Mouse (Mus musculus): ENCODE measurements at regions not wholly inside any gene's neighbourhood (a gene's known extent, or its start where the extent isn't known, plus 50 kb on each side); places are given as distances from the start of the nearest gene placed in this dataset.

GRCm38 (mm10) chr15:8582676-8583075 lies 62.9 kb upstream of the Gm2310 start:
- Histone ChIP-seq H3K36me3 (ENCODE audit: control insufficient read depth, insufficient read depth, low read length) (no peaks in the 10 kb centered on the region), H3K27me3 (ENCODE audit: control insufficient read depth, insufficient read depth, low read length) (0 out of 2 replicates have a peak, but pooled peaks cover 3% of the 10 kb centered on the region), H3K9me3 (ENCODE audit: control insufficient read depth, low read length) (no peaks in the 10 kb centered on the region), H3K4me3 (ENCODE audit: control insufficient read depth in 1 of 2, insufficient read depth in 1 of 2, low read depth in 1 of 2, low read length in 2 of 2) (no peak overlapping the region), H3K9ac (ENCODE audit: low read length) (no peak overlapping the region), H3K27ac (replicated peaks in 1 of 2; ENCODE audit: control insufficient read depth in 1 of 2, insufficient read depth in 1 of 2, low read depth in 2 of 2, low read length in 2 of 2) (no peak overlapping the region), H3K4me2 (ENCODE audit: low read length) (no peak overlapping the region), H3K4me1 (ENCODE audit: control insufficient read depth in 2 of 2, insufficient read depth in 2 of 2, low read length in 2 of 2) (no peaks in the 10 kb centered on the region)
- ATAC-seq (ENCODE audit: insufficient number of reproducible peaks, insufficient read depth, low FRiP score, low read depth) = no peak
- WGBS = 60% methylated on average over 6 of the region's 6 CpGs

GRCm38 (mm10) chr15:8581146-8581913 lies 61.6 kb upstream of the Gm2310 start:
- Histone ChIP-seq H3K4me3 (ENCODE audit: control insufficient read depth in 1 of 2, insufficient read depth in 1 of 2, low read depth in 1 of 2, low read length in 2 of 2) (no peak overlapping the region), H3K36me3 (ENCODE audit: control insufficient read depth, insufficient read depth, low read length) (no peaks in the 10 kb centered on the region), H3K27me3 (ENCODE audit: control insufficient read depth, insufficient read depth, low read length) (0 out of 2 replicates have a peak, but pooled peaks cover 3% of the 10 kb centered on the region), H3K9me3 (ENCODE audit: control insufficient read depth, low read length) (no peaks in the 10 kb centered on the region), H3K27ac (replicated peaks in 1 of 2; ENCODE audit: control insufficient read depth in 1 of 2, insufficient read depth in 1 of 2, low read depth in 2 of 2, low read length in 2 of 2) (no peak overlapping the region), H3K4me1 (ENCODE audit: control insufficient read depth in 2 of 2, insufficient read depth in 2 of 2, low read length in 2 of 2) (no peaks in the 10 kb centered on the region), H3K4me2 (ENCODE audit: low read length) (no peak overlapping the region), H3K9ac (ENCODE audit: low read length) (no peak overlapping the region)
- ATAC-seq (ENCODE audit: insufficient number of reproducible peaks, insufficient read depth, low FRiP score, low read depth) = no peak
- WGBS = 62% methylated on average over 8 of the region's 8 CpGs

GRCm38 (mm10) chr15:8580077-8580476 lies 60.3 kb upstream of the Gm2310 start:
- Histone ChIP-seq H3K27ac (replicated peaks in 1 of 2; ENCODE audit: control insufficient read depth in 1 of 2, insufficient read depth in 1 of 2, low read depth in 2 of 2, low read length in 2 of 2) (no peak overlapping the region), H3K4me2 (ENCODE audit: low read length) (no peak overlapping the region)
- no peak for ATAC-seq (ENCODE audit: insufficient number of reproducible peaks, insufficient read depth, low FRiP score, low read depth)

DNA sequence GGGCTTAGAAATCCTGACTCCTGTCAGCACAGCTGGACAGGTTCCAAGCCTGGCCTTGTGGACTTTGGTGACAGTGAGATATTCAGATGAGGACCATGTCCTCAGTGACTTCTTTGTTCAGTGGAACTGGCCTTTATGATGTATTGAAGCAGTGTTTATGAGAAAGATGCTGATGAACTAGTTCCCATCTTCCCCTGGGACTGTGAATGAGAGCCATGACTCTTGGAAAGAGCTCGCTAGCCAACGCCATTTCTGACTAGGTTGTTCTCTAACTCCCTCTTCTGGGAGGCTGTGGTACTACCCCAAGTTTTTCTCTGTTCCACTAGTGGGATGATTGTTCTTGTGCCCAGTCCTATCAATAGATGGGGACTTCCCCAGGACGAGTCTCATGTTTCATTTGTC lies 57.7 kb upstream of the Gm2310 start:
- Histone ChIP-seq H3K27me3 (ENCODE audit: control insufficient read depth, insufficient read depth, low read length) (0 out of 2 replicates have a peak, but pooled peaks cover 3% of the 10 kb centered on the region), H3K36me3 (ENCODE audit: control insufficient read depth, insufficient read depth, low read length) (no peaks in the 10 kb centered on the region), H3K9ac (ENCODE audit: low read length) (no peak overlapping the region), H3K4me2 (ENCODE audit: low read length) (no peak overlapping the region), H3K9me3 (ENCODE audit: control insufficient read depth, low read length) (no peaks in the 10 kb centered on the region), H3K27ac (replicated peaks in 1 of 2; ENCODE audit: control insufficient read depth in 1 of 2, insufficient read depth in 1 of 2, low read depth in 2 of 2, low read length in 2 of 2) (no peak overlapping the region), H3K4me1 (ENCODE audit: control insufficient read depth in 2 of 2, insufficient read depth in 2 of 2, low read length in 2 of 2) (no peaks in the 10 kb centered on the region), H3K4me3 (ENCODE audit: control insufficient read depth in 1 of 2, insufficient read depth in 1 of 2, low read depth in 1 of 2, low read length in 2 of 2) (no peak overlapping the region)
- ATAC-seq (ENCODE audit: insufficient number of reproducible peaks, insufficient read depth, low FRiP score, low read depth) = no peak
- 9% methylated on average over 3 of the region's 3 CpGs for WGBS

More at GRCm38 (mm10) chr15:8580077-8580476, 60.3 kb upstream of the Gm2310 start:
- Histone ChIP-seq H3K36me3 (ENCODE audit: control insufficient read depth, insufficient read depth, low read length) (no peaks in the 10 kb centered on the region), H3K4me1 (ENCODE audit: control insufficient read depth in 2 of 2, insufficient read depth in 2 of 2, low read length in 2 of 2) (no peaks in the 10 kb centered on the region), H3K4me3 (ENCODE audit: control insufficient read depth in 1 of 2, insufficient read depth in 1 of 2, low read depth in 1 of 2, low read length in 2 of 2) (no peak overlapping the region), H3K27me3 (ENCODE audit: control insufficient read depth, insufficient read depth, low read length) (0 out of 2 replicates have a peak, but pooled peaks cover 3% of the 10 kb centered on the region), H3K9ac (ENCODE audit: low read length) (no peak overlapping the region), H3K9me3 (ENCODE audit: control insufficient read depth, low read length) (no peaks in the 10 kb centered on the region)

GRCm38 (mm10) chr15:8576975-8577374 lies 57.2 kb upstream of the Gm2310 start:
- no peak overlapping the region for H3K9ac ChIP-seq (ENCODE audit: low read length)
- H3K4me1 ChIP-seq (ENCODE audit: control insufficient read depth in 2 of 2, insufficient read depth in 2 of 2, low read length in 2 of 2) = no peaks in the 10 kb centered on the region
- H3K36me3 ChIP-seq (ENCODE audit: control insufficient read depth, insufficient read depth, low read length) = no peaks in the 10 kb centered on the region
- no peak overlapping the region for H3K27ac ChIP-seq (replicated peaks in 1 of 2; ENCODE audit: control insufficient read depth in 1 of 2, insufficient read depth in 1 of 2, low read depth in 2 of 2, low read length in 2 of 2)
- 75% methylated on average over 5 of the region's 5 CpGs for WGBS
- 0 out of 2 replicates have a peak, but pooled peaks cover 3% of the 10 kb centered on the region for H3K27me3 ChIP-seq (ENCODE audit: control insufficient read depth, insufficient read depth, low read length)
- no peak overlapping the region for H3K4me2 ChIP-seq (ENCODE audit: low read length)
- H3K9me3 ChIP-seq (ENCODE audit: control insufficient read depth, low read length) = no peaks in the 10 kb centered on the region
- no peak for ATAC-seq (ENCODE audit: insufficient number of reproducible peaks, insufficient read depth, low FRiP score, low read depth)
- H3K4me3 ChIP-seq (ENCODE audit: control insufficient read depth in 1 of 2, insufficient read depth in 1 of 2, low read depth in 1 of 2, low read length in 2 of 2) = no peak overlapping the region

- Histone ChIP-seq H3K4me1 (ENCODE audit: control insufficient read depth in 2 of 2, insufficient read depth in 2 of 2, low read length in 2 of 2) (peaks cover 0 to 10% of the 10 kb centered on the region in 2 experiments; a peak in 2 of 4 replicates), H3K4me3 (ENCODE audit: control insufficient read depth in 1 of 2, insufficient read depth in 1 of 2, low read depth in 1 of 2, low read length in 2 of 2) (peak overlapping the region; percentile 63 to 74), H3K27ac (replicated peaks in 1 of 2; ENCODE audit: control insufficient read depth in 1 of 2, insufficient read depth in 1 of 2, low read depth in 2 of 2, low read length in 2 of 2) (no peak overlapping the region), H3K27me3 (ENCODE audit: control insufficient read depth, insufficient read depth, low read length) (peaks cover 11% of the 10 kb centered on the region), H3K9me3 (ENCODE audit: control insufficient read depth, low read length) (no peaks in the 10 kb centered on the region), H3K4me2 (ENCODE audit: low read length) (peak overlapping the region; percentile 99), H3K9ac (ENCODE audit: low read length) (peak overlapping the region; percentile 67), H3K36me3 (ENCODE audit: control insufficient read depth, insufficient read depth, low read length) (no peaks in the 10 kb centered on the region)
- ATAC-seq (ENCODE audit: insufficient number of reproducible peaks, insufficient read depth, low FRiP score, low read depth) = 0 out of 2 replicates have a peak, but pooled peaks have one; percentile 43
- WGBS = 4% methylated on average over 11 of the region's 11 CpGs
These were observed 49.9 kb upstream of the Gm2310 start for GRCm38 (mm10) chr15:8569617-8570016.
